Mouse (Mus musculus) limb, embryonic 13.5 days (tissue): ENCODE measurements around the gene Gm45713. TPM values are rescaled to one million over a fixed set of nuclear protein-coding genes. Genes with fewer than 3 reads are reported as not detected.
"Not testable (repeated sequence)": the region's sequence is repeated elsewhere in the genome, so short reads cannot be mapped to it uniquely, and the experiment has no call there.

Experiments
- ATAC-seq: fragments of 200-750 bp; cut with Nextera tagmentation; 2 replicates; pipeline ENCODE4 v1.8.0; 2017; ENCODE audit warnings: low read depth, moderate number of reproducible peaks, moderate TSS enrichment; ENCODE audit not compliant: low FRiP score
- H3K27ac ChIP-seq: fragments of 300-500 bp; sonication (generic); 2 replicates; pipeline ENCODE4 v1.5.1; 2015; ENCODE audit warnings: inconsistent platforms, mild to moderate bottlenecking, moderate library complexity
- H3K27me3 ChIP-seq: fragments of 300-500 bp; sonication (generic); 2 replicates; pipeline ENCODE4 v1.6.1; 2015; ENCODE audit warnings: mild to moderate bottlenecking, inconsistent platforms
- H3K36me3 ChIP-seq: fragments of 300-500 bp; sonication (generic); 2 replicates; pipeline ENCODE4 v1.6.1; 2015; ENCODE audit warnings: inconsistent platforms, mild to moderate bottlenecking, moderate library complexity
- H3K4me1 ChIP-seq: fragments of 300-500 bp; sonication (generic); 2 replicates; pipeline ENCODE4 v1.6.1; 2015; ENCODE audit warnings: inconsistent platforms
- H3K4me2 ChIP-seq: fragments of 300-500 bp; sonication (generic); replicated peaks from 2 replicates; pipeline ENCODE4 v1.6.1; 2015; ENCODE audit warnings: inconsistent platforms, mild to moderate bottlenecking, moderate library complexity
- H3K4me3 ChIP-seq: fragments of 300-500 bp; sonication (generic); 2 replicates; pipeline ENCODE4 v1.5.1; 2015; ENCODE audit warnings: moderate library complexity, mild to moderate bottlenecking, inconsistent platforms
- H3K9ac ChIP-seq: fragments of 300-500 bp; sonication (generic); 2 replicates; pipeline ENCODE4 v1.6.1; 2015; ENCODE audit warnings: mild to moderate bottlenecking, inconsistent platforms
- H3K9me3 ChIP-seq: fragments of 300-500 bp; sonication (generic); 2 replicates; pipeline ENCODE4 v1.6.1; 2016; ENCODE audit warnings: inconsistent platforms
- WGBS: fragments of 180-500 bp; shearing (Covaris S2); methylation state at CpG from one replicate; pipeline ENCODE4 v1.1.7; 2015; 5-methylcytosine and 5-hydroxymethylcytosine counted together
- polyA plus RNA-seq: library from polyadenylated mRNA; unstranded; fragments of >200 nt; fragmentation: Nextera tagmentation; extraction: Ambion mirVana; gene quantifications from 2 replicates; pipeline ENCODE4 v1.2.1, GENCODE M21; 2015

Gm45713 gene
- polyA plus RNA-seq, 1 experiment from 2014 or later = 0.75 TPM

- WGBS = 5% methylated on average over 29 of the region's 29 CpGs
- no peaks in the 10 kb centered on the region for H3K36me3 ChIP-seq
- H3K27me3 ChIP-seq = peaks cover 97% of the 10 kb centered on the region
- peak overlapping the region; percentile 38; the same call in 1 of the 2 replicates for H3K4me2 ChIP-seq
- 0 out of 2 replicates have a peak overlapping the region, but pooled peaks have one; percentile 10 for H3K4me3 ChIP-seq
- no peak overlapping the region for H3K27ac ChIP-seq
- no peak for ATAC-seq
- H3K9me3 ChIP-seq = peaks cover 15% of the 10 kb centered on the region
- H3K9ac ChIP-seq = no peak overlapping the region; the same call in 1 of the 2 replicates
- peaks cover 15% of the 10 kb centered on the region for H3K4me1 ChIP-seq
Observed at GRCm38 (mm10) chr7:45174567-45175280, 38.7 kb upstream of the Gm45713 start.

- not testable (repeated sequence) for H3K27ac ChIP-seq, H3K4me3 ChIP-seq, H3K4me2 ChIP-seq, H3K36me3 ChIP-seq, H3K9ac ChIP-seq, ATAC-seq
- peaks cover 24% of the 10 kb centered on the region for H3K9me3 ChIP-seq
- H3K27me3 ChIP-seq = peaks cover 97% of the 10 kb centered on the region
- peaks cover 15% of the 10 kb centered on the region for H3K4me1 ChIP-seq
- 58% methylated on average over 1 of the region's 1 CpGs for WGBS
Observed at GRCm38 (mm10) chr7:45173772-45174171, 37.7 kb upstream of the Gm45713 start.

GRCm38 (mm10) chr7:45172974-45173373 is 36.9 kb upstream of the Gm45713 start:
- Histone ChIP-seq H3K4me1 (peaks cover 15% of the 10 kb centered on the region), H3K4me2 (no peak overlapping the region), H3K27me3 (peaks cover 97% of the 10 kb centered on the region), H3K9ac (no peak overlapping the region), H3K27ac (no peak overlapping the region), H3K9me3 (peaks cover 27% of the 10 kb centered on the region), H3K36me3 (no peaks in the 10 kb centered on the region), H3K4me3 (no peak overlapping the region)
- ATAC-seq = no peak
- 59% methylated on average over 7 of the region's 7 CpGs for WGBS

- Histone ChIP-seq H3K36me3 (no peaks in the 10 kb centered on the region), H3K27me3 (peaks cover 97% of the 10 kb centered on the region), H3K9me3 (peaks cover 23% of the 10 kb centered on the region), H3K4me1 (peaks cover under 1% of the 10 kb centered on the region; the same call in 1 of the 2 replicates), H3K9ac (no peak overlapping the region), H3K4me2 (no peak overlapping the region), H3K27ac (no peak overlapping the region), H3K4me3 (no peak overlapping the region; the same call in 1 of the 2 replicates)
- WGBS = 88% methylated on average over 3 of the region's 3 CpGs
- ATAC-seq = no peak
Observed at GRCm38 (mm10) chr7:45169495-45169894, 33.5 kb upstream of the Gm45713 start.

- WGBS = 6% methylated on average over 24 of the region's 24 CpGs
- H3K4me2 ChIP-seq = no peak overlapping the region
- H3K4me3 ChIP-seq = 0 out of 2 replicates have a peak overlapping the region, but pooled peaks have one; percentile 7
Observed at GRCm38 (mm10) chr7:45168656-45169055, 32.6 kb upstream of the Gm45713 start.

GRCm38 (mm10) chr7:45167761-45168445 is 31.9 kb upstream of the Gm45713 start:
- Histone ChIP-seq H3K27ac (no peak overlapping the region), H3K4me2 (no peak overlapping the region), H3K9me3 (peaks cover 23% of the 10 kb centered on the region), H3K36me3 (no peaks in the 10 kb centered on the region), H3K4me1 (peaks cover 6% of the 10 kb centered on the region), H3K27me3 (peaks cover 100% of the 10 kb centered on the region), H3K9ac (no peak overlapping the region), H3K4me3 (no peak overlapping the region)
- ATAC-seq = no peak
- 2% methylated on average over 19 of the region's 19 CpGs for WGBS

More at GRCm38 (mm10) chr7:45168656-45169055, 32.6 kb upstream of the Gm45713 start:
- Histone ChIP-seq H3K9ac (no peak overlapping the region), H3K36me3 (no peaks in the 10 kb centered on the region), H3K4me1 (peaks cover 5% of the 10 kb centered on the region), H3K27me3 (peaks cover 97% of the 10 kb centered on the region), H3K9me3 (peaks cover 23% of the 10 kb centered on the region), H3K27ac (no peak overlapping the region)
- no peak for ATAC-seq

- Histone ChIP-seq H3K9me3 (peaks cover 23% of the 10 kb centered on the region), H3K4me1 (peaks cover 13% of the 10 kb centered on the region), H3K4me3 (no peak overlapping the region), H3K36me3 (no peaks in the 10 kb centered on the region), H3K27me3 (peaks cover 97% of the 10 kb centered on the region), H3K9ac (no peak overlapping the region), H3K4me2 (no peak overlapping the region), H3K27ac (no peak overlapping the region)
- 15% methylated on average over 10 of the region's 10 CpGs for WGBS
- ATAC-seq = no peak
Observed at GRCm38 (mm10) chr7:45166950-45167401, 30.9 kb upstream of the Gm45713 start.

GRCm38 (mm10) chr7:45165701-45166100 is 29.7 kb upstream of the Gm45713 start:
- Histone ChIP-seq H3K4me2 (no peak overlapping the region), H3K4me1 (peaks cover 13% of the 10 kb centered on the region), H3K9ac (no peak overlapping the region), H3K27me3 (peaks cover 84% of the 10 kb centered on the region), H3K4me3 (no peak overlapping the region), H3K9me3 (peaks cover 22% of the 10 kb centered on the region), H3K36me3 (0 out of 2 replicates have a peak, but pooled peaks cover 3% of the 10 kb centered on the region), H3K27ac (no peak overlapping the region)
- WGBS = 46% methylated on average over 11 of the region's 11 CpGs
- ATAC-seq = no peak

- no peak overlapping the region for H3K9ac ChIP-seq
- H3K4me3 ChIP-seq = no peak overlapping the region
- no peak overlapping the region for H3K27ac ChIP-seq
- H3K4me1 ChIP-seq = peaks cover 13% of the 10 kb centered on the region
- peaks cover 11% of the 10 kb centered on the region for H3K36me3 ChIP-seq
- H3K9me3 ChIP-seq = peaks cover 13% of the 10 kb centered on the region
- no peak for ATAC-seq
- 67% methylated on average over 5 of the region's 5 CpGs for WGBS
- H3K27me3 ChIP-seq = peaks cover 75% of the 10 kb centered on the region
- H3K4me2 ChIP-seq = no peak overlapping the region
Observed at GRCm38 (mm10) chr7:45164833-45165232, 28.8 kb upstream of the Gm45713 start.

- Histone ChIP-seq H3K36me3 (peaks cover 20% of the 10 kb centered on the region), H3K4me3 (peak within 1 kb of the TSS; percentile 47), H3K27me3 (peaks cover 66% of the 10 kb centered on the region), H3K9ac (peak within 1 kb of the TSS; percentile 59), H3K9me3 (peaks cover 4% of the 10 kb centered on the region; the same call in 1 of the 2 replicates), H3K27ac (no peak within 1 kb of the TSS), H3K4me1 (peaks cover 13% of the 10 kb centered on the region), H3K4me2 (peak within 1 kb of the TSS; percentile 73)
- no peak for ATAC-seq
- WGBS = 2% methylated on average over 34 of the region's 41 CpGs
Observed at GRCm38 (mm10) chr7:45163735-45164490, 27.9 kb upstream of the Gm45713 start, which contains the start of gene Slc17a7. Gene Slc17a7, plus strand, starts transcription at chr7:45163949.

GRCm38 (mm10) chr7:45162996-45163615 is 27.1 kb upstream of the Gm45713 start:
- no peak for ATAC-seq
- H3K27ac ChIP-seq = no peak overlapping the region
- no peaks in the 10 kb centered on the region for H3K9me3 ChIP-seq
- 69% methylated on average over 9 of the region's 9 CpGs for WGBS
- no peak overlapping the region for H3K9ac ChIP-seq
- peak overlapping the region; percentile 47 for H3K4me3 ChIP-seq
- peaks cover 13% of the 10 kb centered on the region for H3K4me1 ChIP-seq
- peaks cover 58% of the 10 kb centered on the region for H3K27me3 ChIP-seq
- H3K4me2 ChIP-seq = peak overlapping the region; percentile 72; the same call in 1 of the 2 replicates
- H3K36me3 ChIP-seq = peaks cover 28% of the 10 kb centered on the region
